Mouse (Mus musculus): ENCODE measurements around the gene Casq2. TPM values are rescaled to one million over a fixed set of nuclear protein-coding genes. Genes with fewer than 3 reads are reported as not detected.

Gene Casq2
- polyA plus RNA-seq, 1 experiment from 2014 or later = 0.17 TPM

DNA sequence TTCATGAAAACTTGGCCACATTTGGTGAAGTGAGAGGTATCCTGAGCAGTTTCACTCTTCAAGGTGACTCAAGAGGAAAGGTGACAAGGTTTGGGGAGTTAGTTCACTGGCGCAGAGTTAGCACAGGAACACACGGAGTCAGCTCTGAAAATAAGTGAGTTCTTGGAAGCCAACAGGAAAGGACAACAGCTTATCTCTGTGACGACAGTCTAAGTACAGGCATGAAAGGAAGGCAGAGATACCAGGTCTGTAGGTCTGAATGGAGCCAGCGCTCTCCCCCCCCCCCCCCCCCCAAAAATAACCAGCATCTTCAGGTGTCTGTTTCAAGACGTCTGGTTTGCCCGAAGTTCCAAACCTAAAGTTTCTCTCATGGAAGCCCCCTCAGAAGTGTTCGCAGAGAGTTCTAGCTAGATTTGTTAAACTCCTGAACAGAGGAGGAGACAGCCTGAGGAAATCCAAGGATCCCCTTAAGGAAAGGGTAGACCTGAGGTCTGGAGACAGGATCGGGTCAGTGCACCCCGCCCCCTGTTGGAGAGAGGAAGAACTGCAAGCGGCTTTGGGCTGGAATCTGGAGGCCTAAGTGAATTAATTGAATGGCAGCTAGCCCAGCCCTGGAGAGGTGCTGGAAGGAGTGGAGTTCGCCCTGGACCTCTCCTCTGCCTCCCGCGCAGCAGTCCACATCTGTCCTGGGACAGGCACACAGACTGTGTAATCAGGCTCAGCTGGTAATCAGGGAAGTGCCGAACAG lies 24.1 kb upstream of the Casq2 start:
- ChIA-PET POLR2A (no interaction called here), CTCF (interaction anchor here (0.7 to 2.4 kb wide), 14 partner anchors 9 to 199 kb away, joined by 3 to 8 read pairs (median 4); no protein-coding TSS in a partner anchor)
- ATAC-seq = no peak
- TF ChIP-seq CTCF (IDR thresholded peaks at IDR 0.05) = peak; percentile 89
- no peak for DNase-seq (ENCODE audit: low read depth, low spot score)
- in situ Hi-C loops (cut with MboI; ENCODE audit: low pct_unique_long_range_greater_than_20kb) = loop anchor here (10.0 kb wide), 2 partner anchors 177 to 567 kb away; no protein-coding TSS in a partner anchor
- H3K27me3 ChIP-seq = no peaks in the 10 kb centered on the region

DNA sequence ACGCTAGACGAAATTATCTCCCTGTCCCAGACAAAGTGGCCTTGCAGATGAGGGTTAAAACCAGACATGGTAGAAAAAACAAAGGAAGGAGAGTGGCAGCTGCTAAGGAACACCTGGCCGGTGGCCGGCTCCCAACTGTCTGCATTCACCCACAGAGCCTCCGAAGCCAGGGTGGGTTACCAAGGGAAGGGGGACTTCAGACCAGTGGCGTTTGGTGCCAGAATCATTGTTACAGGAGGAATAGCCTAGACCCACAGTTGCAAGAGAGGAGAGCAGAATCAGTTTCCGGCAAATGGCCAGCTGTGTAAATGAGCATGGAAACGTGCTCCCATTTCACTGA lies 23.6 kb upstream of the Casq2 start:
- in situ Hi-C loops (cut with MboI; ENCODE audit: low pct_unique_long_range_greater_than_20kb) = loop anchor here (10.0 kb wide), 2 partner anchors 178 to 568 kb away; no protein-coding TSS in a partner anchor
- ATAC-seq = no peak

DNA sequence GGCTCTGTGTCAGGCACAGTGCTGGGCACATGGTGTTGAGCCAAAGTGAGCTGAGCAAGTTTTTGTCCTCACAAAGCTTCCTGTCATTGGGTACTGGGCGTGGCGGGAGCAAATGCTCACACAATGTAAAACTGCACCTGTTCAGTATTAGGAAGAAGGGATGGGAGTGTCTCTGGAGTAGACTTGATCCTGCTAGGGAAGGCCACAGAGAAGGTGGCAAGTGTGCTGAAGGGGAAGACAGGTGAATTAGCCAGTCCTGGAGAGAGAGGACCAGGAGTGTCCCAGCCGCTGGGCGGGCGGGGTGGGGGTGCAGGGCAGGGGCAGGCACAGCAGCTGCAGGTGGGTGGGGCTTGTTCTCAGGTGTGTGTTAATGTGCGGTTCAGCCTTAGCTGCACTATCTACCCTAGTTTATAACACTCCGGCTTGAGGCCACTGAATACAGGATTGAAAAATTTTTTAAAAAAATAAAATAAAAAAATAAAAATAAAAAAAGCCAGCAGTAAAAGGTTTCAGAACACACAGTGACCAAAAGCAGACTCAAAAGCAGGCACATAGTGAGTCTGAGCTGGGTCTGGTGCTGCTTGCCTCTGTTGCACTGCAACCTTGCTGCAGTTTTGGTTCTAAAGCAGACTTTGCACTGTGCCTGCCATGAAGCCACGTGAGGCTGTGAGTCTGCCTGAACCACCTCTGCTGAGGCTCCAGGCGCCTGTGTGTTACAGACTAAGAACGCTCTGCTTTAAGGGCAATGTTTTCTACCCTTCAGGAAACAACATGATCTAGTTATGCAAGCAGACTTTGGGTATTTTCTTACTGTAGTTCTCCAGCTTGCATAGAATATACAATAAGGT lies 22.7 kb upstream of the Casq2 start:
- ChIA-PET CTCF (interaction anchor here (1.2 to 1.8 kb wide), 5 partner anchors 9 to 181 kb away, joined by 3 to 5 read pairs (median 4); no protein-coding TSS in a partner anchor), POLR2A (interaction anchor here (0.6 kb wide), 1 partner anchor 539 kb away, joined by 3 read pairs; no protein-coding TSS in a partner anchor)
- DNase-seq (ENCODE audit: low read depth, low spot score) (no peak), ATAC-seq (no peak)
- TF ChIP-seq CTCF (IDR thresholded peaks at IDR 0.05) = no peak
- H3K27me3 ChIP-seq = no peaks in the 10 kb centered on the region
- in situ Hi-C loops (cut with MboI; ENCODE audit: low pct_unique_long_range_greater_than_20kb) = loop anchor here (10.0 kb wide), 2 partner anchors 179 to 569 kb away; no protein-coding TSS in a partner anchor

More for the DNA sequence above, 23.6 kb upstream of the Casq2 start:
- H3K27me3 ChIP-seq = no peaks in the 10 kb centered on the region
- no peak for TF ChIP-seq CTCF (IDR thresholded peaks at IDR 0.05)
- DNase-seq (ENCODE audit: low read depth, low spot score) = no peak
- CTCF ChIA-PET = interaction anchor here (0.7 to 2.4 kb wide), 9 partner anchors 8 to 178 kb away, joined by 3 to 8 read pairs (median 3); no protein-coding TSS in a partner anchor
- POLR2A ChIA-PET = no interaction called here

DNA sequence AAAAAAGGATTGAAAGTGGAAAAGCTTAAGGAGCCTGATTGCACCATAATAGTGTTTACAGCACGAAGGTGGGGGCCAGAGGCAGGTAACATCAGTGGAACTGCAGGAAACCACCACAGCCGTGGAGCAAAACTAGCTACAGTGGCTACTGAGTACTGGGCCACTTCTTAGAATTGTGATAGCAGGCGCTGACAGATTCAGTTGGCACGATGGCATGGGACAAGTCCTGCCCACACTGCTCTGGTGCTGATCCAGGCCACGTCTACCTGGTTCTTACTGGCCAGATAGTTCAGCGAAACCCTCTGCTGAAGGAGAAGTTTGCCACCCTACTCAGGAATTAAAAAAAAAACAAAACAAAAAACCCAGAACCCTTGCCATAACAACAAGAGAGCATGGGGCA lies 21.6 kb upstream of the Casq2 start:
- ChIA-PET POLR2A (no interaction called here), CTCF (interaction anchor here (1.4 kb wide), 2 partner anchors 57 to 182 kb away, joined by 3 to 4 read pairs; no protein-coding TSS in a partner anchor)
- in situ Hi-C loops (cut with MboI; ENCODE audit: low pct_unique_long_range_greater_than_20kb) = loop anchor here (10.0 kb wide), 2 partner anchors 180 to 570 kb away; no protein-coding TSS in a partner anchor
- no peak for ATAC-seq
- DNase-seq (ENCODE audit: low read depth, low spot score) = no peak
- no peak for TF ChIP-seq CTCF (IDR thresholded peaks at IDR 0.05)
- H3K27me3 ChIP-seq = no peaks in the 10 kb centered on the region

DNA sequence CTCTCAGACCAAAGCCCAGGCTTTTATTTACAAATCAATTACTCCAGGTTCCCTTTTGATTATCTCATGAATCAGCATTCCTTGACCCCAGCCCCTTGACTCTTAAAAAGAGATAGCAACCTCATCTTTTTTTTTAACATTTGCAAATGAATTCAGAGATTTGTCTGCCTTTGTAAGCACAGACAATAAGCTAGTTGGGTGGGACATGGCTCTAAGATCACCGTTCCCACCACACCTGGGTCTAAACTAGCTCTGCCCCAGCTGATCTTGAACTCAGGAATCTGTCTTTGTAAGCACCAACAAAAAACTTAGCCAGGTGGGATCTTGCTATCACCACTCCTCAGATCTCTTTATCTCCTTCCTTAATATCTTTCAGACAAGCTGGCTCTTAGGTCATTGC lies 18.9 kb upstream of the Casq2 start:
- no peak for DNase-seq (ENCODE audit: low read depth, low spot score)
- ChIA-PET POLR2A (no interaction called here), CTCF (interaction anchor here (1.3 kb wide), 1 partner anchor 128 kb away, joined by 3 read pairs; no protein-coding TSS in a partner anchor)
- in situ Hi-C loops (cut with MboI; ENCODE audit: low pct_unique_long_range_greater_than_20kb) = loop anchor here (10.0 kb wide), 2 partner anchors 183 to 573 kb away; no protein-coding TSS in a partner anchor
- no peaks in the 10 kb centered on the region for H3K27me3 ChIP-seq
- ATAC-seq = no peak
- TF ChIP-seq CTCF (IDR thresholded peaks at IDR 0.05) = no peak

DNA sequence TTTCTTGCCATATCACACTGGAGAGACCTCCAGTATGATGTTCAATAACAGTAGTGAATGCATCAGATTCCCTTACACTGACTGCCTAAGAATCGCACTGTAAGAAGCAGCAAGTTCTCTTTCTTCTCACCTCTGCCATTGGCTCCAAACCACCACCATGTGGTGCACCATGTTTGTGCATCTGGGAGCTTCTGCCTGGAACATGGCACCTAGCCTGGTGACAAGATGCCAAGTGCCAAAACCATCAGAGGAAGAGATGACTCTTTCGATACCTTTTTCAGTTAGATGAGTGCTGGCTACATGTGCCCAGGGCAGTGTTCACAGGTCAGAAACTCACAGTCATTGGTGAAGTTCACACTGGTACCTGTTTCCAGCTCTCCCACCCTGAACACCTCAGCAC lies 18.4 kb upstream of the Casq2 start:
- POLR2A ChIA-PET = no interaction called here

DNA sequence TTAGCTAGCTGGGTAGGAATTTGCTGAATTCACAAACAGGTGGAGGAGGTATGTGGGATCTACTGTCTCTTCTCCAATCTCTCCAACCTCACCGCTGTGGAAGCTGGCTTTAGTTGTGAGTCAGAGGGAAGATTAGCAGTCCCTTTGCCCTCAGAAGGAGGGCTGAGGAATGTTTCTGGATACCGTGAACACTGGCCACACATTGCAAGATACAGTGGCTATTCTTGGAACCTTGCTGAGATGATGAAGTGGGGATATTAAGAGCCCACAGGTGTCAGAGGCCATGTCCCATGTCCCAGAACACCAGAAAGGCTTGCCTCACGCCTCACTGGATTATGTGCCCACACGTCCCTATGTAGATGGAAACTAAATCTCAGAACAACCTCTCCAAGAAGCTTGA lies 17.0 kb upstream of the Casq2 start:
- ATAC-seq (peak; percentile 96), DNase-seq (ENCODE audit: low read depth, low spot score) (peak; percentile 82)
- in situ Hi-C loops (cut with MboI; ENCODE audit: low pct_unique_long_range_greater_than_20kb) = loop anchor here (10.0 kb wide), 2 partner anchors 184 to 574 kb away; no protein-coding TSS in a partner anchor
- no peak for TF ChIP-seq CTCF (IDR thresholded peaks at IDR 0.05)
- ChIA-PET CTCF (interaction anchor here (1.3 to 3.0 kb wide), 2 partner anchors 12 to 734 kb away, joined by 3 to 10 read pairs; no protein-coding TSS in a partner anchor), POLR2A (no interaction called here)
- H3K27me3 ChIP-seq = no peaks in the 10 kb centered on the region

More for the DNA sequence above, 18.4 kb upstream of the Casq2 start:
- in situ Hi-C loops (cut with MboI; ENCODE audit: low pct_unique_long_range_greater_than_20kb) = loop anchor here (10.0 kb wide), 2 partner anchors 183 to 573 kb away; no protein-coding TSS in a partner anchor
- CTCF ChIA-PET = interaction anchor here (1.3 kb wide), 1 partner anchor 128 kb away, joined by 3 read pairs; no protein-coding TSS in a partner anchor
- ATAC-seq (no peak), DNase-seq (ENCODE audit: low read depth, low spot score) (no peak)
- H3K27me3 ChIP-seq = no peaks in the 10 kb centered on the region
- TF ChIP-seq CTCF (IDR thresholded peaks at IDR 0.05) = no peak

DNA sequence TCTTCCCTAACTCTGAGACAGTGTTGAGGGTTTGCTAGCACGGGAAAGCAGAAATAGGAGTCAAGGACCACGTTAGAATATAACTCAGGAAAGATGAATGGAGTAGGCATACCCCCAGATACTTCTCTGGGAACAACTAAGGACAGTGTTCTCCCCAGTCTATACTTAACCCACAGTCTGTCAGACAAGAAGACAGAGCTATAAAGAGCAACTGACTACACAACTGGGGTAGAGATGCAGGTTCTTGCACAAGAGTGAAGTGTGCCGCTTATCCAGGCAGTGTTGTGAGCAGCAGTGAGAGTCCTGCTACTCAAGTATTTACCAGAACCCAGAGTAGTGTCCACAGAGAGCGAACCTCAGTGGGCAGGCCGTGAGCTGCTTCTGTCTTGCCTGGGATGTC lies 16.5 kb upstream of the Casq2 start:
- ChIA-PET POLR2A (no interaction called here), CTCF (interaction anchor here (1.3 to 3.0 kb wide), 3 partner anchors 8 to 734 kb away, joined by 3 to 10 read pairs (median 8); no protein-coding TSS in a partner anchor)
- no peak for TF ChIP-seq CTCF (IDR thresholded peaks at IDR 0.05)
- DNase-seq (ENCODE audit: low read depth, low spot score) (no peak), ATAC-seq (no peak)
- in situ Hi-C loops (cut with MboI; ENCODE audit: low pct_unique_long_range_greater_than_20kb) = loop anchor here (5.0 to 10.0 kb wide), 3 partner anchors 185 to 623 kb away; no protein-coding TSS in a partner anchor
- H3K27me3 ChIP-seq = no peaks in the 10 kb centered on the region

DNA sequence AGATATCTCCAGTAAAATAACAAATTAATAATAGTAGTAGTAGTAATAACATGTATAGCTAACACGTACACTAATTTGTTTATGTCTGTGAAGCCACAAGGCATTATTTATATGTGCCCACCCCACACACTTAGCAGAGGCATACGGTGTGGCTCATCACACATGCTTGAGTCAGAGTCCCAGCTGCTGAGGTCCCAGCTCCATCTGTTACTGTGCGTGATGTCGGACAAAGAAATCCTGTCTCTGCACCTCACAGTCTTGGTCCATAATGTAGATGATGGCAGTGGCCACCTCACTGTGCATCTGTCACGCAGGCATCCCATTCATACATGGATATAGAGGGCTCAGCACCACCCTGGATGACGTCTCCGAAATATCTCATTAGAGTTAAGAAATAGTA lies 15.9 kb upstream of the Casq2 start:
- DNase-seq (ENCODE audit: low read depth, low spot score) = no peak
- TF ChIP-seq CTCF (IDR thresholded peaks at IDR 0.05) = no peak
- no peaks in the 10 kb centered on the region for H3K27me3 ChIP-seq
- ATAC-seq = no peak
- ChIA-PET CTCF (interaction anchor here (2.1 to 3.0 kb wide), 2 partner anchors 9 to 11 kb away, joined by 8 to 10 read pairs; no protein-coding TSS in a partner anchor), POLR2A (no interaction called here)
- in situ Hi-C loops (cut with MboI; ENCODE audit: low pct_unique_long_range_greater_than_20kb) = loop anchor here (5.0 kb wide), 1 partner anchor 622 kb away; no protein-coding TSS in a partner anchor

DNA sequence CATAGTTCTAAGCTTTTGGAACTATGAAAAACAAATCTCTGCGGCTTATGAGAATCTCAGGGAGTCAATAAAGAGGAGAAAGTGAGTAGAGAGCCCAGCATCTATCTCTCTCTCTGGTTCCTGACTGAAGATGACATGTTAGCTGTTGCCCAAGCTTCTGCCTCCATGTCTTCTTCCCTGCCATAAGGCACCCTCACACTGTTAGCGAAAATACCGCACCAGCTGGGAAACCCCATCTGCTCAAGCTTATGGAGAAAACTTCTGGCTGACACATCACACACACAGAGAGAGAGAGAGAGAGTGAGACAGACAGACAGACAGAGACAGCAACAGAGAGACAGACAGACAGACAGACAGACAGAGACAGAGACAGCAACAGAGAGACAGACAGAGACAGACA lies 15.2 kb upstream of the Casq2 start:
- H3K27me3 ChIP-seq = no peaks in the 10 kb centered on the region
- DNase-seq (ENCODE audit: low read depth, low spot score) (no peak), ATAC-seq (no peak)
- in situ Hi-C loops (cut with MboI; ENCODE audit: low pct_unique_long_range_greater_than_20kb) = loop anchor here (5.0 kb wide), 1 partner anchor 621 kb away; no protein-coding TSS in a partner anchor
- TF ChIP-seq CTCF (IDR thresholded peaks at IDR 0.05) = no peak
- POLR2A ChIA-PET = no interaction called here
- CTCF ChIA-PET = interaction anchor here (2.1 to 3.0 kb wide), 2 partner anchors 10 kb away, joined by 8 to 10 read pairs; no protein-coding TSS in a partner anchor
